Mouse (Mus musculus) neural tube, embryonic 14.5 days (tissue): ENCODE measurements around the gene H2-DMb2. TPM values are rescaled to one million over a fixed set of nuclear protein-coding genes. Genes with fewer than 3 reads are reported as not detected.

Experiments used
- ATAC-seq: fragments of 200-750 bp; cut with Nextera tagmentation; 2 replicates; pipeline ENCODE4 v1.8.0; 2017; ENCODE audit warnings: low read depth, mild to moderate bottlenecking, moderate TSS enrichment, moderate library complexity
- H3K27ac ChIP-seq: fragments of 300-500 bp; sonication (generic); 2 replicates; pipeline ENCODE4 v1.5.1; 2014; ENCODE audit warnings: low read depth, mild to moderate bottlenecking, control low read depth, low read length, moderate library complexity, mixed read lengths
- H3K27me3 ChIP-seq: fragments of 300-500 bp; sonication (generic); 2 replicates; pipeline ENCODE4 v1.6.1; 2014; ENCODE audit warnings: low read length; ENCODE audit not compliant: control insufficient read depth, insufficient read depth
- H3K36me3 ChIP-seq: fragments of 300-500 bp; sonication (generic); 2 replicates; pipeline ENCODE4 v1.6.1; 2014; ENCODE audit warnings: low read length, mixed read lengths; ENCODE audit not compliant: control insufficient read depth, insufficient read depth
- H3K4me1 ChIP-seq: fragments of 300-500 bp; sonication (generic); 2 replicates; pipeline ENCODE4 v1.6.1; 2014; ENCODE audit warnings: low read length; ENCODE audit not compliant: control insufficient read depth, insufficient read depth
- H3K4me2 ChIP-seq: fragments of 300-500 bp; sonication (generic); 2 replicates; pipeline ENCODE4 v1.6.1; 2014; ENCODE audit warnings: mild to moderate bottlenecking, low read depth, low read length, control low read depth
- H3K4me3 ChIP-seq: fragments of 300-500 bp; sonication (generic); 2 replicates; pipeline ENCODE4 v1.5.1; 2014; ENCODE audit warnings: low read depth, low read length, control low read depth, mixed read lengths
- H3K9ac ChIP-seq: fragments of 300-500 bp; sonication (generic); replicated peaks from 2 replicates; pipeline ENCODE4 v1.6.1; 2014; ENCODE audit warnings: low read depth, mild to moderate bottlenecking, control low read depth, low read length, mixed read lengths
- H3K9me3 ChIP-seq: fragments of 300-500 bp; sonication (generic); 2 replicates; pipeline ENCODE4 v1.6.1; 2016; ENCODE audit warnings: low read length; ENCODE audit not compliant: control insufficient read depth
- WGBS: fragments of 180-500 bp; shearing (Covaris S2); extraction: QIAGEN DNeasy Blood & Tissue Kit; methylation state at CpG from one replicate; pipeline ENCODE4 v1.1.7; 2014; 5-methylcytosine and 5-hydroxymethylcytosine counted together
- polyA plus RNA-seq: library from polyadenylated mRNA; unstranded; fragments of >200 nt; fragmentation: Nextera tagmentation; extraction: Ambion mirVana; gene quantifications from 2 replicates; pipeline ENCODE4 v1.2.1, GENCODE M21; 2014

The H2-DMb2 gene
- polyA plus RNA-seq, 1 experiment from 2014 or later: 0.16 TPM

- 55% methylated on average over 8 of the region's 8 CpGs for WGBS
- H3K36me3 ChIP-seq: no peaks in the 10 kb centered on the region
- no peak overlapping the region for H3K27ac ChIP-seq
- H3K4me1 ChIP-seq: 0 out of 2 replicates have a peak, but pooled peaks cover 4% of the 10 kb centered on the region
- H3K27me3 ChIP-seq: peaks cover 29% of the 10 kb centered on the region
- no peak overlapping the region for H3K9ac ChIP-seq
- H3K9me3 ChIP-seq: no peaks in the 10 kb centered on the region
- no peak overlapping the region for H3K4me3 ChIP-seq
- ATAC-seq: no peak
- no peak overlapping the region for H3K4me2 ChIP-seq
These were observed 50.4 kb downstream of the H2-DMb2 start for GRCm38 (mm10) chr17:34193468-34193867.

GRCm38 (mm10) chr17:34194723-34195122 lies 51.6 kb downstream of the H2-DMb2 start:
- no peak overlapping the region for H3K27ac ChIP-seq
- no peak for ATAC-seq
- no peaks in the 10 kb centered on the region for H3K9me3 ChIP-seq
- H3K9ac ChIP-seq: no peak overlapping the region
- peaks cover 39% of the 10 kb centered on the region for H3K27me3 ChIP-seq
- no peak overlapping the region for H3K4me2 ChIP-seq
- WGBS: 85% methylated on average over 4 of the region's 4 CpGs
- no peaks in the 10 kb centered on the region for H3K36me3 ChIP-seq
- no peak overlapping the region for H3K4me3 ChIP-seq
- 0 out of 2 replicates have a peak, but pooled peaks cover 4% of the 10 kb centered on the region for H3K4me1 ChIP-seq

DNA sequence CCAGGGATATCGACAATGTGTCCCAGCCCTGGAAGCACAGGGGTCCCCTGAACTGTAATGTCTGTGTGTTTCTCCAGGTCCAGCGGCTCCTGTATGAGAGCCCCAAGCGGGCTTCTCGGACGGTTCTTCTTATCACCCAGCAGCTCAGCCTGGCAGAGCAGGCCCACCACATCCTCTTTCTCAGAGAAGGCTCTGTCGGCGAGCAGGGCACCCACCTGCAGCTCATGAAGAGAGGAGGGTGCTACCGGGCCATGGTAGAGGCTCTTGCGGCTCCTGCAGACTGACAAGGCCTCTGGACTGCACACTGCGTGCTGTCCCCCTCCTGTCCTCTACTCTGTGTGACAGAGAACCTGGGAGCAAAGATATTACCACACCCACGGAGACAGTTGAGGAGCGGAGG lies 53.4 kb downstream of the H2-DMb2 start:
- Histone ChIP-seq H3K4me2 (no peak overlapping the region), H3K4me1 (0 out of 2 replicates have a peak, but pooled peaks cover 4% of the 10 kb centered on the region), H3K27me3 (peaks cover 39% of the 10 kb centered on the region), H3K27ac (no peak overlapping the region), H3K4me3 (no peak overlapping the region), H3K9ac (no peak overlapping the region), H3K9me3 (no peaks in the 10 kb centered on the region), H3K36me3 (no peaks in the 10 kb centered on the region)
- 31% methylated on average over 12 of the region's 12 CpGs for WGBS
- ATAC-seq: no peak

DNA sequence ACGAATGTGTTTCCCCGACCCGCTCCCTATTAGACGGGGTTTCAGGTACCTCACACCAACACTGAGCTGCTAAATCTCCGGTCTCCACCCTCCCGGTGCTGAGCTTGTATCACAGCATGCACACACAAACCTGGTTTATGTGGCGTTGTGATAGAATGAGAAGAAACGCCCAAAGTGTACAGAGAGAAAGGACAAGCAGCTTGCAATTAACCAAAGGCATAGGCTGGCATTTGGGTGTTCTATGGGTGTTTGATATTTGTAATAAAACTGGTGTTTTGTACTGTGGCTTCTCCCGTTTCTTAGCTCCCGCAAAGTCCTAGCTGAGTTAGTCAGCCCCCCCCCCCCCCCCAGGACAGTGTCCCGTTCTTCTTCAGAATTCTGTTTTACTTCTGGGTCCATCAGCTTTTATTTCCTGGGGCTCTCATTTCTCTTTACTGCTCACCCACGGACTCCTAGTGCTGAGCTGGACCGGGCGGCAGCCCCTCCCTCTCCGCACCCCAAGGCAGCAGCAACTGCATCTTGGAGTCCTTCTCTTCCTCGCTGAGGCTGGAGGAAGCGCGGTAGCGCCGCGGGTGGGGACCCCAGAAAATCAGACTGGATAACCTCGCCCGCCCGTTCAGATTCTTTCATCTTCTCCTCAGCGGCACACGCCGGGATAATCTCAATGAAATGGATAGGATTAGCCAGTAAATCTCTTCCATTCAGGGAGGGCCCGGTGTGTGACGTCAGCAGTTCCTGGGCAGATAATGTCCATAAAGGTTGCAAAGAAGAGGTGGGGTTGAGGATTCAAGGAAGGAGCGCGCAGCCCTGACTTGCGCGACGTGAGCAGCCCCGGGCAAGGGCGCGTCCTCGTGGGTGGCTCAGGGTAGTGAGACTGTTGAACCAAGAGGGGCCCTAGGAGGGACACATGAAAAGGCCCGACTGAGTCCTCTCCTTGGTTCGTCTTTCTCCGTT lies 54.1 kb downstream of the H2-DMb2 start, which contains the start of gene Psmb8:
Gene Psmb8 (plus strand): TSS at position 781 of the 954 bp plus-strand sequence.
- H3K36me3 ChIP-seq: no peaks in the 10 kb centered on the region
- peaks cover 39% of the 10 kb centered on the region for H3K27me3 ChIP-seq
- H3K9ac ChIP-seq: 0 out of 2 replicates have a peak within 1 kb of the TSS, but pooled peaks have one; percentile 21

DNA sequence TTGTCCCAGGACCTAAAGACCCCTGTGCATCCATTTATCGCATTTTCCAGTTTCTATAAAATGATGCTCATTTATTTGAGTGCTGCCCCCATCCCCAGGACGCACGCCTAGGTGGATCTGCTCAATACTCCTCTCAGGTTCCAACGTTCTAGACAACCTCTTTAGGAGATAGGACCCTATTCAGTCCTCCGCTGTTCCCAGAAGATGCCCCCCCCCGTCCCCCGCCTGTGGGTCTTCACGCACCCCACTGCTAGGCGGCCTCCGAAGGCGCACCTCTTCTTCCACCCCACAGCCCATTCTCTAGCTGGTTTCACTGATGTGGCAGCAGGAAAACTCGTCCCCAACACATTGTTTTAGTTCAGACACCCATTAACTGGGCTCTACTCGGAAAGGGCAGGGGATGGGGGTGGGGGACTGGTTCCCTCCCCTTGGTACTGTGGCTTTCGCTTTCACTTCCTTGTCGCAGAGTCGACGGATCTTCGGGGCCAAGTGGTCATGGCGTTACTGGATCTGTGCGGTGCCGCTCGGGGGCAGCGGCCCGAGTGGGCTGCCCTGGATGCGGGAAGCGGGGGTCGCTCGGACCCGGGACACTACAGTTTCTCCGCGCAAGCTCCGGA lies 54.9 kb downstream of the H2-DMb2 start:
- Histone ChIP-seq H3K4me2 (peak overlapping the region; percentile 76), H3K27me3 (peaks cover 39% of the 10 kb centered on the region), H3K9me3 (no peaks in the 10 kb centered on the region), H3K36me3 (no peaks in the 10 kb centered on the region), H3K4me1 (0 out of 2 replicates have a peak, but pooled peaks cover 4% of the 10 kb centered on the region), H3K9ac (no peak overlapping the region), H3K4me3 (peak overlapping the region; percentile 36), H3K27ac (no peak overlapping the region)
- ATAC-seq: peak; percentile 60; the same call in 1 of the 2 replicates
- 3% methylated on average over 32 of the region's 32 CpGs for WGBS

More for the DNA sequence above, 54.1 kb downstream of the H2-DMb2 start, which contains the start of gene Psmb8:
- 4% methylated on average over 41 of the region's 41 CpGs for WGBS
- Histone ChIP-seq H3K4me2 (peak within 1 kb of the TSS; percentile 76), H3K4me3 (peak within 1 kb of the TSS; percentile 36), H3K9me3 (no peaks in the 10 kb centered on the region), H3K27ac (no peak within 1 kb of the TSS), H3K4me1 (0 out of 2 replicates have a peak, but pooled peaks cover 4% of the 10 kb centered on the region)
- peak; percentile 91 for ATAC-seq

DNA sequence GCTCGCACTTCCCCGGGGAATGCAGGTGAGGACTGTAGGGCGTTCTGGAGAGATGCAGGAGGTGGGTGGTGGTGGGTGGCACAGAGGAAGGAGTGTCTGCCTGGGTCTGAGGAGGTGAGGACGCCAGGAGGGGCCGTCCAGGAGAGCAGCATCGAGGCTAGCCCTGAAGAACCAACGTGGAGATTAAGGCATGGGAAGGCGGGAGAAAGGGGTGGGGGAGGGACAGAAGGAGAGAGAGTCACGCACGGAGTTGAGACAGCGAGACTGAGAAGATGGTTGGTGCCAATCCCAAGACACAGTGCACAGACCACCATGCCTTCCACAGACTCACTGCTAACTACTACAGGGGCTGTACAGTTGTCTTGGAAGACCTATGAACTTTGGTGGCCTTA lies 55.4 kb downstream of the H2-DMb2 start:
- WGBS: 10% methylated on average over 11 of the region's 11 CpGs
- Histone ChIP-seq H3K36me3 (no peaks in the 10 kb centered on the region), H3K27ac (no peak overlapping the region), H3K4me2 (peak overlapping the region; percentile 76), H3K9me3 (no peaks in the 10 kb centered on the region), H3K9ac (no peak overlapping the region), H3K4me3 (peak overlapping the region; percentile 36), H3K4me1 (0 out of 2 replicates have a peak, but pooled peaks cover 4% of the 10 kb centered on the region), H3K27me3 (peaks cover 37% of the 10 kb centered on the region)
- no peak for ATAC-seq

DNA sequence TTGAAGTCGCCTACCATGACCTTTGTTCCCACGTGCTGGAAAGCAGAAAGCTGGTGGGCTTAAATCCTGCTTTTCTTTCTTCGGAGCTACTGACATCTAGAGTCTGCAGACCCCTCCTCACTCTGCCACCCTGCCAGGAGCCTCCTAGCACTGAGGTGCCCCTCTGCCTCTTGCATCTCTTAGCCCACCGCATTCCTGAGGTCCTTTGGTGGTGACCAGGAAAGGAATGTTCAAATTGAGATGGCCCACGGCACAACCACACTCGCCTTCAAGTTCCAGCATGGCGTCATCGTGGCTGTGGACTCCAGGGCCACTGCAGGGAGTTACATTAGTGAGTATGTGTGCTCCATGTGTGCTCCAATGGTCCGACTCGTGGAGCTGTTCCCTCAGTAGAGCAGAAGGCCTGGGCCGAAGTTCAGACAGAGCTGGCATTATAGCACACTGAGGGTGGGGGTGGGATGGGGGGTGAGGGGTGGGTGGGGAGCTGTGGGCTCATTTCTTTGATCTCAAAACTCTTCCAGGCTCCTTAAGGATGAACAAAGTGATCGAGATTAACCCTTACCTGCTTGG lies 56.0 kb downstream of the H2-DMb2 start:
- H3K27me3 ChIP-seq: peaks cover 36% of the 10 kb centered on the region
- 0 out of 2 replicates have a peak, but pooled peaks cover 4% of the 10 kb centered on the region for H3K4me1 ChIP-seq
- 62% methylated on average over 12 of the region's 12 CpGs for WGBS
- no peaks in the 10 kb centered on the region for H3K36me3 ChIP-seq
- no peaks in the 10 kb centered on the region for H3K9me3 ChIP-seq
- no peak overlapping the region for H3K9ac ChIP-seq
- ATAC-seq: no peak
- H3K4me3 ChIP-seq: no peak overlapping the region
- no peak overlapping the region for H3K27ac ChIP-seq
- no peak overlapping the region for H3K4me2 ChIP-seq

GRCm38 (mm10) chr17:34200047-34200446 lies 56.9 kb downstream of the H2-DMb2 start:
- Histone ChIP-seq H3K27ac (no peak overlapping the region), H3K4me1 (0 out of 2 replicates have a peak, but pooled peaks cover 4% of the 10 kb centered on the region), H3K9ac (no peak overlapping the region), H3K4me3 (no peak overlapping the region), H3K9me3 (no peaks in the 10 kb centered on the region), H3K36me3 (no peaks in the 10 kb centered on the region), H3K4me2 (no peak overlapping the region), H3K27me3 (peaks cover 34% of the 10 kb centered on the region)
- ATAC-seq: no peak
- WGBS: 89% methylated on average over 10 of the region's 10 CpGs
